Mouse (Mus musculus) thymus, adult 2 months (tissue): ENCODE measurements around the gene Kif5c. TPM values are rescaled to one million over a fixed set of nuclear protein-coding genes. Genes with fewer than 3 reads are reported as not detected.
A peak's percentile ranks its signal among the peaks of the same experiment; 100 is the strongest.

Experiments used
- DNase-seq: peaks from one replicate; pipeline ENCODE4 v3.0.0; 2021
- H3K27ac ChIP-seq: fragments of 200-500 bp; 2 replicates; pipeline ENCODE4 v1.5.1; 2012; ENCODE audit warnings: low read length, control low read depth; ENCODE audit not compliant: control insufficient read depth, insufficient read depth
- H3K27me3 ChIP-seq: fragments of 200-500 bp; 2 replicates; pipeline ENCODE4 v1.6.1; 2012; ENCODE audit warnings: mild to moderate bottlenecking, low read length, moderate library complexity, mixed read lengths; ENCODE audit not compliant: control insufficient read depth, insufficient read depth
- H3K36me3 ChIP-seq: fragments of 200-500 bp; 2 replicates; pipeline ENCODE4 v1.6.1; 2012; ENCODE audit warnings: mild to moderate bottlenecking, low read length, moderate library complexity; ENCODE audit not compliant: control insufficient read depth, insufficient read depth
- H3K4me1 ChIP-seq: fragments of 200-500 bp; replicated peaks from 2 replicates; pipeline ENCODE4 v1.6.1; 2012; ENCODE audit warnings: low read length; ENCODE audit not compliant: control insufficient read depth, insufficient read depth
- H3K4me3 ChIP-seq: fragments of 200-500 bp; 2 replicates; pipeline ENCODE4 v1.5.1; 2012; ENCODE audit warnings: mild to moderate bottlenecking, low read length, control low read depth, moderate library complexity; ENCODE audit not compliant: control insufficient read depth, insufficient read depth
- CTCF ChIP-seq: fragments of 200-500 bp; IDR thresholded peaks from 2 replicates; pipeline ENCODE4 v1.5.1; 2012; ENCODE audit warnings: mild to moderate bottlenecking, control low read depth, low read length, moderate library complexity, borderline replicate concordance; ENCODE audit not compliant: control insufficient read depth, poor library complexity, insufficient read depth; ENCODE audit errors: extremely low read depth
- POLR2A ChIP-seq: fragments of 200-500 bp; IDR thresholded peaks from 2 replicates; pipeline ENCODE4 v1.6.1; 2012; ENCODE audit warnings: mild to moderate bottlenecking, low read length, control low read depth, moderate library complexity; ENCODE audit not compliant: control insufficient read depth, poor library complexity, insufficient read depth; ENCODE audit errors: extremely low read depth
- WGBS: fragments of 180-500 bp; shearing (Covaris S2); methylation state at CpG from one replicate; pipeline ENCODE4 v1.1.7; 2018; 5-methylcytosine and 5-hydroxymethylcytosine counted together
- polyA plus RNA-seq: library from polyadenylated mRNA; depleted of rRNA; stranded (reverse); fragments of >200 nt; gene quantifications from 2 replicates; pipeline ENCODE4 v1.2.3, GENCODE M21; 2012

The Kif5c gene
- polyA plus RNA-seq, 1 experiment, result 0.40 TPM

DNA sequence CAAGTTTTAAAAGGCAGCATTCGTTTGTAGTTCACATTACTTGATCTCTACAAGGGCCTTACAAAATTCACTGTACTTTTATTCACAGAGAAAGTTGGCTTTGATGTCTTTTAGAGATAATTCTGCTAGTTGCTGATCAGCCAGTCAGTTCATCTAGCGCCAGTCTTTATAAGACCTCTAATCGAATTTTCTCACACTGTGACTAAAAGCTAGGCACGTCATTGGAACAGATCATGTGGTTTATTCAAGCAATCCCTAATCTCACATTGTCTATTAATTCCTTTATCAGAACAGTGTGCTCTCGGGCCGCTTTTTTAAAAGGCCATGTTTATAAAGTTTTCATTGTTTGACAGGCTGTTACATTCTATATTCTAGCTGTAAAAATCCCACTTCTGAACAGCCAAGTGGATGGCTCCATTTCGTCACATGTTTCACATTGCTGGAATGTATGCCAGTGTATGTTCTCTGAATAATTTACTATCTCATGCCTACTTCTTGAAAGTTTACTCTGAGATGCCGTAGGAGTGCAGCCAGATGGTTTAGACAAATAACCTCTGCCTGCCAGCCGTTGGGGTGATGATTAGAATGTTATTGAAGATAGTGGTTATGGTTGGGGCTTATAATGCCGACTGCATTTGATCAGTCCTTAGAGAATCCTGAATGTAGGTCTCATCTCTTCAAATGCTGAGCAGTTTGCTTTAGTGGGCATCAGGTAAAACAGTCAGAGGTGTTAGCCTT lies 154.3 kb downstream of the Kif5c start:
- Histone ChIP-seq H3K4me1 (peaks cover 19% of the 10 kb centered on the region), H3K4me3 (no peak overlapping the region), H3K27me3 (no peaks in the 10 kb centered on the region), H3K27ac (no peak overlapping the region), H3K36me3 (no peaks in the 10 kb centered on the region)
- WGBS, result 62% methylated on average over 10 of the region's 10 CpGs
- no peak for TF ChIP-seq CTCF
- no peak for TF ChIP-seq POLR2A
- no peak for DNase-seq

- H3K36me3 ChIP-seq, result no peaks in the 10 kb centered on the region
- TF ChIP-seq CTCF, result no peak
- TF ChIP-seq POLR2A, result no peak
- no peak for DNase-seq
- H3K4me3 ChIP-seq, result no peak overlapping the region
- H3K4me1 ChIP-seq, result peaks cover 19% of the 10 kb centered on the region
- H3K27ac ChIP-seq, result no peak overlapping the region
- H3K27me3 ChIP-seq, result no peaks in the 10 kb centered on the region
These were observed 155.1 kb downstream of the Kif5c start for GRCm38 (mm10) chr2:49774180-49774579.

GRCm38 (mm10) chr2:49775187-49775586 lies 156.1 kb downstream of the Kif5c start:
- 71% methylated on average over 4 of the region's 4 CpGs for WGBS
- H3K27me3 ChIP-seq, result no peaks in the 10 kb centered on the region
- H3K27ac ChIP-seq, result no peak overlapping the region
- no peak for DNase-seq
- H3K36me3 ChIP-seq, result no peaks in the 10 kb centered on the region
- H3K4me3 ChIP-seq, result no peak overlapping the region
- peaks cover 16% of the 10 kb centered on the region for H3K4me1 ChIP-seq
- no peak for TF ChIP-seq POLR2A
- TF ChIP-seq CTCF, result no peak

DNA sequence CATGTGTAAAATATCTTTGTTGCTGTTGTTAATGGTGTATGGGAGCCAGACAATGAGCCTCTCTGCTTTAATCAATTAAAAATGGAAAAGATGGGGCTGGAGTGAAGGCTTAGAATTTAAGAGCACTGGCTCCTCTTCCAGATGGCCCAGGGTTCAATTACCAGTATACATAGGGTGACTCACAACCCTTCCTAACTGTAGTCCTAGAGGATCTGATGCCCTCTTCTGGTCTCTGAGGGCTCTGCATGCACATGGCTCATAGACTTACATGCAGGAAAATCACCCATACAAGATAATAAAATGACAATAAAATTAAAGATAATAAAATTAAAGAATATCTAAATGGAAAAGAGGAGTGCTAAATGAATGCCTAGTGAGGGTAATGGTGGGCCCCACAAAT lies 156.6 kb downstream of the Kif5c start:
- TF ChIP-seq CTCF, result no peak
- no peak for TF ChIP-seq POLR2A
- H3K4me3 ChIP-seq, result no peak overlapping the region
- H3K36me3 ChIP-seq, result no peaks in the 10 kb centered on the region
- H3K27ac ChIP-seq, result no peak overlapping the region
- peak; percentile 31 for DNase-seq
- peaks cover 14% of the 10 kb centered on the region for H3K4me1 ChIP-seq
- H3K27me3 ChIP-seq, result no peaks in the 10 kb centered on the region

GRCm38 (mm10) chr2:49776407-49776806 lies 157.3 kb downstream of the Kif5c start:
- H3K27me3 ChIP-seq, result no peaks in the 10 kb centered on the region
- 94% methylated on average over 4 of the region's 4 CpGs for WGBS

DNA sequence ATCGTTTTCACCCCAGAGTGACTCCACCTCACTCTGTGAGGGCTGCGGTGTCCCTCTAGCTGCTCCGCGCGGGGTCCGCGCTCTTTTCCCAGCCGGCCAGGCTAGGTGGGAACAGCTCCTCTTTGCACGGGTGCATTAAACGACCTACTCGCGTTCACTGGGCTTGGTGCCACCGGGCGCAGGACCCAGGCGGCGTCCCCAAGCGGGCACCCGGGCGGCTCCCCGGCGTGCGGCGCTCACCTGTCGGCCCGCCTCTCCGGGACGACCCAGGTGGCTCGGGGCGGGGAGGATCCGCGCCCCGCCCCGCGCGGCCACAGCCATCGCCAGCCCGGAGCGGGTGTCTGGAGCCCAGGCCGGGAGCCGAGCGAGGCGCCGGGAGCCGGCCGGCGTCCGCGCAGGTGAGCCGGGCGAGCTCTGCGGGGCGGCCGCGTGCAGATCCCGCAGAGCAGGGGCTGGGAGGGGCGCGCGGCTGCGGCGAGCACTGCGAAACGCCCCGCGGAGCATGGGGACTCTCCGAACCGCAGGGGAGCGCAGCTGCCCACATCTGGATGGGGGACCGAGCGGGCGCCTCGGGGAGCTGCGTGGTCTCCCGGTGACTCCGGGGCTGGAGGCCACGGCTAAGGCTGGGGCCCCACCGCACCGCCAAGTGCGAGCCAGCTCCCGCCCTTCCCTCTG lies 168.4 kb downstream of the Kif5c start, which contains the start of gene Lypd6b:
TSS of gene Lypd6b (plus strand) at position 313 of the 675 bp plus-strand sequence.
- peak; percentile 14 for DNase-seq

More at GRCm38 (mm10) chr2:49776407-49776806, 157.3 kb downstream of the Kif5c start:
- Histone ChIP-seq H3K4me3 (no peak overlapping the region), H3K4me1 (peaks cover 13% of the 10 kb centered on the region), H3K27ac (no peak overlapping the region), H3K36me3 (no peaks in the 10 kb centered on the region)
- no peak for TF ChIP-seq POLR2A
- no peak for TF ChIP-seq CTCF
- DNase-seq, result no peak

More for the DNA sequence above, 168.4 kb downstream of the Kif5c start, which contains the start of gene Lypd6b:
- no peak within 1 kb of the TSS for H3K27ac ChIP-seq
- peaks cover 5% of the 10 kb centered on the region; the same call in 1 of the 2 replicates for H3K27me3 ChIP-seq
- H3K4me1 ChIP-seq, result peaks cover 10% of the 10 kb centered on the region; the same call in 1 of the 2 replicates
- WGBS, result 4% methylated on average over 79 of the region's 79 CpGs
- H3K4me3 ChIP-seq, result peak within 1 kb of the TSS; percentile 29
- TF ChIP-seq CTCF, result no peak
- TF ChIP-seq POLR2A, result no peak
- no peaks in the 10 kb centered on the region for H3K36me3 ChIP-seq
